Mouse (Mus musculus) stomach, embryonic 15.5 days (tissue): Measurements from ENCODE around the gene Serpinb7. TPM values are rescaled to one million over a fixed set of nuclear protein-coding genes. Genes with fewer than 3 reads are reported as not detected.
A peak's percentile ranks its signal among the peaks of the same experiment; 100 is the strongest.

Source experiments
- ATAC-seq: fragments of 200-750 bp; cut with Nextera tagmentation; 2 replicates; pipeline ENCODE4 v1.8.0; 2017; ENCODE audit warnings: low read depth, moderate number of reproducible peaks, moderate TSS enrichment; ENCODE audit not compliant: insufficient read depth, low FRiP score
- H3K27ac ChIP-seq: fragments of 300-500 bp; sonication (generic); 2 replicates; pipeline ENCODE4 v1.5.1; 2015; ENCODE audit warnings: mild to moderate bottlenecking, inconsistent platforms
- H3K27me3 ChIP-seq: fragments of 300-500 bp; sonication (generic); replicated peaks from 2 replicates; pipeline ENCODE4 v1.6.1; 2015; ENCODE audit warnings: inconsistent platforms
- H3K36me3 ChIP-seq: fragments of 300-500 bp; sonication (generic); 2 replicates; pipeline ENCODE4 v1.6.1; 2015; ENCODE audit warnings: inconsistent platforms
- H3K4me1 ChIP-seq: fragments of 300-500 bp; sonication (generic); 2 replicates; pipeline ENCODE4 v1.6.1; 2015; ENCODE audit warnings: inconsistent platforms
- H3K4me2 ChIP-seq: fragments of 300-500 bp; sonication (generic); 2 replicates; pipeline ENCODE4 v1.6.1; 2015; ENCODE audit warnings: mild to moderate bottlenecking, inconsistent platforms
- H3K4me3 ChIP-seq: fragments of 300-500 bp; sonication (generic); replicated peaks from 2 replicates; pipeline ENCODE4 v1.5.1; 2015; ENCODE audit warnings: inconsistent platforms
- H3K9ac ChIP-seq: fragments of 300-500 bp; sonication (generic); 2 replicates; pipeline ENCODE4 v1.6.1; 2015; ENCODE audit warnings: inconsistent platforms
- H3K9me3 ChIP-seq: fragments of 300-500 bp; sonication (generic); 2 replicates; pipeline ENCODE4 v1.6.1; 2016; ENCODE audit warnings: inconsistent platforms
- WGBS: fragments of 180-500 bp; shearing (Covaris S2); methylation state at CpG from one replicate; pipeline ENCODE4 v1.1.7; 2015; 5-methylcytosine and 5-hydroxymethylcytosine counted together
- polyA plus RNA-seq: library from polyadenylated mRNA; unstranded; fragments of >200 nt; fragmentation: Nextera tagmentation; extraction: Ambion mirVana; gene quantifications from 2 replicates; pipeline ENCODE4 v1.2.1, GENCODE M21; 2015

Gene Serpinb7
- polyA plus RNA-seq, 1 experiment from 2014 or later = 0.13 TPM

- WGBS = 40% methylated on average over 1 of the region's 1 CpGs
- no peaks in the 10 kb centered on the region for H3K36me3 ChIP-seq
- H3K9me3 ChIP-seq = no peaks in the 10 kb centered on the region
- no peak for ATAC-seq
- H3K4me3 ChIP-seq = no peak overlapping the region
- no peaks in the 10 kb centered on the region for H3K27me3 ChIP-seq
- no peak overlapping the region for H3K9ac ChIP-seq
- no peaks in the 10 kb centered on the region for H3K4me1 ChIP-seq
- no peak overlapping the region for H3K4me2 ChIP-seq
- no peak overlapping the region for H3K27ac ChIP-seq
Observed at GRCm38 (mm10) chr1:107397481-107397880, 2.0 kb upstream of the Serpinb7 start.

GRCm38 (mm10) chr1:107402082-107402481 is 2.6 kb downstream of the Serpinb7 start:
- WGBS = 80% methylated on average over 4 of the region's 4 CpGs
- Histone ChIP-seq H3K4me1 (no peaks in the 10 kb centered on the region), H3K27ac (no peak overlapping the region), H3K9me3 (no peaks in the 10 kb centered on the region), H3K27me3 (no peaks in the 10 kb centered on the region), H3K9ac (no peak overlapping the region), H3K36me3 (no peaks in the 10 kb centered on the region), H3K4me3 (no peak overlapping the region), H3K4me2 (no peak overlapping the region)
- ATAC-seq = no peak

DNA sequence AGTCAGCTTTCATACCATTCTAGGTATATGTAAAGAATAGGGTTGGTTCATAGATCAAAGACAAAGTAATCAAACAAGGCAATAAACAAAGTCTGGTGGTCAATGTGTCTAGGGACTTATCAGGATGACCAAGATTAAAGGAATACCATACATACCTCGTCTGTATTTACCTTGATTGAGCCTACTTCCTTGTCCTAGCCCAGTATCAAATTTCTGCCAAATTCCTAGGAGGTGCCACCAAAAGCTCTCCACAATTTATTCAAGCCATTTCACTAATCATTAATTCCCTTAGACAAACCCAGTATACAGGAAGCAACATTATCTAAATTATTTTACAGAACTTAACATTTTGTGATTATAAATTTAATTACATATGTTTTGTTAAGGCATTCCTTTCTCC is 15.2 kb downstream of the Serpinb7 start:
- 9% methylated on average over 1 of the region's 1 CpGs for WGBS
- Histone ChIP-seq H3K36me3 (no peaks in the 10 kb centered on the region), H3K9me3 (no peaks in the 10 kb centered on the region), H3K27me3 (no peaks in the 10 kb centered on the region), H3K4me2 (no peak overlapping the region), H3K27ac (no peak overlapping the region), H3K4me1 (no peaks in the 10 kb centered on the region), H3K4me3 (no peak overlapping the region), H3K9ac (no peak overlapping the region)
- no peak for ATAC-seq

GRCm38 (mm10) chr1:107422487-107422886 is 23.0 kb downstream of the Serpinb7 start:
- Histone ChIP-seq H3K27ac (no peak overlapping the region), H3K4me3 (no peak overlapping the region), H3K4me1 (no peaks in the 10 kb centered on the region), H3K4me2 (no peak overlapping the region), H3K9me3 (no peaks in the 10 kb centered on the region), H3K9ac (no peak overlapping the region), H3K27me3 (no peaks in the 10 kb centered on the region), H3K36me3 (no peaks in the 10 kb centered on the region)
- 70% methylated on average over 4 of the region's 4 CpGs for WGBS
- ATAC-seq = no peak

- Histone ChIP-seq H3K36me3 (no peaks in the 10 kb centered on the region), H3K4me2 (no peak overlapping the region), H3K27ac (no peak overlapping the region), H3K9ac (no peak overlapping the region), H3K27me3 (no peaks in the 10 kb centered on the region), H3K4me3 (no peak overlapping the region), H3K4me1 (no peaks in the 10 kb centered on the region), H3K9me3 (no peaks in the 10 kb centered on the region)
- no peak for ATAC-seq
Observed at GRCm38 (mm10) chr1:107431253-107431652, 31.8 kb downstream of the Serpinb7 start.

DNA sequence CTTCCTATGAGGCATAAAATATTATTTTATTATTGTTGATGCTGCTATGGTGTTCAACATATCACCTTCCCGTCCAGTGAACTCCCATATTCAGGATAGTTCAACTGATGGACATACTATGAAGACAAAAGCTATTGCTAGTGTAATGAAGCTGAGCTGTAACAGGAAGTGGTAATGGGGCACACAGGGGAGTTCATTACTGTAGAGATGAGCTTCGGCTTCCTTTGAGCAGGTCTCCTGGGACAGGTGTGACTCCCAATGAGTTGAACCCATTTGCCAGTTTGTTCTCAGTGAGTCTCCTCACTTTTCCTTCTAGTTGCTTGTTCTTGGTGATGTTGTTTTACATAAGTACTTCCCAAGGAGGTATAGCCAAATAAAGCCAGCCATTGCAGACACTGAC is 36.1 kb downstream of the Serpinb7 start:
- ATAC-seq = no peak
- H3K36me3 ChIP-seq = no peaks in the 10 kb centered on the region
- no peak overlapping the region for H3K4me3 ChIP-seq
- H3K4me1 ChIP-seq = no peaks in the 10 kb centered on the region
- no peak overlapping the region for H3K4me2 ChIP-seq
- no peaks in the 10 kb centered on the region for H3K27me3 ChIP-seq
- H3K27ac ChIP-seq = no peak overlapping the region
- H3K9me3 ChIP-seq = no peaks in the 10 kb centered on the region
- no peak overlapping the region for H3K9ac ChIP-seq
- 82% methylated on average over 2 of the region's 2 CpGs for WGBS

- H3K4me2 ChIP-seq = no peak overlapping the region
- no peak overlapping the region for H3K4me3 ChIP-seq
- H3K9me3 ChIP-seq = no peaks in the 10 kb centered on the region
- no peak for ATAC-seq
- H3K4me1 ChIP-seq = no peaks in the 10 kb centered on the region
- no peaks in the 10 kb centered on the region for H3K27me3 ChIP-seq
- no peak overlapping the region for H3K27ac ChIP-seq
- H3K36me3 ChIP-seq = no peaks in the 10 kb centered on the region
- 78% methylated on average over 3 of the region's 3 CpGs for WGBS
- no peak overlapping the region for H3K9ac ChIP-seq
Observed at GRCm38 (mm10) chr1:107439462-107439861, 40.0 kb downstream of the Serpinb7 start.

- 79% methylated on average over 5 of the region's 5 CpGs for WGBS
- ATAC-seq = no peak
- Histone ChIP-seq H3K4me3 (no peak overlapping the region), H3K36me3 (no peaks in the 10 kb centered on the region), H3K4me2 (no peak overlapping the region), H3K27me3 (no peaks in the 10 kb centered on the region), H3K4me1 (no peaks in the 10 kb centered on the region), H3K9ac (no peak overlapping the region), H3K9me3 (no peaks in the 10 kb centered on the region), H3K27ac (no peak overlapping the region)
Observed at GRCm38 (mm10) chr1:107445352-107445751, 45.9 kb downstream of the Serpinb7 start.

DNA sequence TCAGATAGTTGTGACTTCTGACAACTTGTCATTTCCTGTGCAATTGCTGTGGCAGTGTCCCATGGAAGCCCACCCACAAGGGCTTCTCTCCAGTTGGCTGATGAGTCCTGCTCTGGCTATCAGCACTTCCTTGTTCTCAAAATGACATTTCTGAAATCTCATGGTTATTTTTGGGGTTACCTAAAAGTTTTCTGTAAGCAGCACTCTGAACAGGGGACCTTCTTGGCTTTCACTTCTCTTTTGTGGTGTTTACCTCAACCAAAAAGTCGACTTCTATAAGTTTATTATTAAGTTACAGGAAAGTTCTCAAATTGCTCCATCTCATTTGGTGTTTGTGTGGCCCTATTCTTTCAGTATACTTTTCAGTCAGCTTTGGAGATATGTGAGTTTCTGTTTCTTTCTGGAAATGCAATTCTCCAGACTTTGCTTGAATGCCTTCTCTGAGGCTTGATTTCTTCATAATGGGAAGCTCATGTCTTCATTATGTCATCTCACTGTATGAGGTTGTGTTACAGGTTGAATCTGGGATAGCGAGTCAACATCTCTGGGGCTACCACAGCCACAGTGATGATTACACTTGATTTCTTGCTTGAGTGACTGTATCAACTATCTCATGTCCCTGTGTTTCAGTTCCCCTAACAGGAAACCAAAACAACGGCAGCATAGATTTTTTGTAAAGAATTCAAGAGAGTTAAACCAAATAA is 47.9 kb downstream of the Serpinb7 start:
- Histone ChIP-seq H3K4me2 (no peak overlapping the region), H3K27me3 (no peaks in the 10 kb centered on the region), H3K9me3 (no peaks in the 10 kb centered on the region), H3K9ac (no peak overlapping the region), H3K36me3 (no peaks in the 10 kb centered on the region), H3K27ac (no peak overlapping the region), H3K4me1 (no peaks in the 10 kb centered on the region), H3K4me3 (no peak overlapping the region)
- ATAC-seq = no peak
- 71% methylated on average over 3 of the region's 3 CpGs for WGBS

GRCm38 (mm10) chr1:107479909-107480308 is 80.5 kb downstream of the Serpinb7 start:
- H3K4me2 ChIP-seq = no peak overlapping the region
- ATAC-seq = no peak
- no peaks in the 10 kb centered on the region for H3K9me3 ChIP-seq
- H3K4me3 ChIP-seq = no peak overlapping the region
- no peaks in the 10 kb centered on the region for H3K27me3 ChIP-seq
- no peak overlapping the region for H3K27ac ChIP-seq
- no peaks in the 10 kb centered on the region for H3K4me1 ChIP-seq
- no peak overlapping the region for H3K9ac ChIP-seq
- no peaks in the 10 kb centered on the region for H3K36me3 ChIP-seq

DNA sequence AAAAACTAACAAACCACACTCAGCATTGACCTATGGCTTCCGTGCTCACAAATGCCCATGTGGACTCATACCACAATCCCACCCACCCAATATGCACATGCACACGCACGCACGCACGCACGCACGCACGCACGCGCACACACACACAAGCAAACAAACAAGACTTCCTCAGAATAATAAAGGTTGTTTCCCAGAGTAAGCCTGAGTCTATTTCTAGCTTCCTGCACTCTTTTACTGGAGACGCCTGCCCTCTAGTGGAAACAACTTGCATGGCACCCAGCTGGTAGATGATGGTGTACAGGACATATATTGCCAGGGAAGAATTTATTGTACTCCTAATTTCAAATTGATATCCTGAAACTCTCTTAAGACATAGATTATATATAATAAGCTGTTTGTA is 82.0 kb downstream of the Serpinb7 start:
- Histone ChIP-seq H3K9me3 (no peaks in the 10 kb centered on the region), H3K27me3 (no peaks in the 10 kb centered on the region), H3K27ac (no peak overlapping the region), H3K36me3 (no peaks in the 10 kb centered on the region), H3K4me2 (peak overlapping the region; percentile 10; the same call in 1 of the 2 replicates), H3K4me1 (no peaks in the 10 kb centered on the region), H3K9ac (no peak overlapping the region), H3K4me3 (no peak overlapping the region)
- ATAC-seq = peak; percentile 35; the same call in 1 of the 2 replicates
- 20% methylated on average over 11 of the region's 11 CpGs for WGBS

- WGBS = 67% methylated on average over 8 of the region's 8 CpGs
- Histone ChIP-seq H3K4me1 (no peaks in the 10 kb centered on the region), H3K36me3 (no peaks in the 10 kb centered on the region), H3K9me3 (no peaks in the 10 kb centered on the region), H3K27ac (no peak overlapping the region), H3K4me2 (no peak overlapping the region), H3K4me3 (no peak overlapping the region), H3K9ac (no peak overlapping the region), H3K27me3 (no peaks in the 10 kb centered on the region)
- ATAC-seq = no peak
Observed at GRCm38 (mm10) chr1:107489577-107489976, 90.1 kb downstream of the Serpinb7 start.

DNA sequence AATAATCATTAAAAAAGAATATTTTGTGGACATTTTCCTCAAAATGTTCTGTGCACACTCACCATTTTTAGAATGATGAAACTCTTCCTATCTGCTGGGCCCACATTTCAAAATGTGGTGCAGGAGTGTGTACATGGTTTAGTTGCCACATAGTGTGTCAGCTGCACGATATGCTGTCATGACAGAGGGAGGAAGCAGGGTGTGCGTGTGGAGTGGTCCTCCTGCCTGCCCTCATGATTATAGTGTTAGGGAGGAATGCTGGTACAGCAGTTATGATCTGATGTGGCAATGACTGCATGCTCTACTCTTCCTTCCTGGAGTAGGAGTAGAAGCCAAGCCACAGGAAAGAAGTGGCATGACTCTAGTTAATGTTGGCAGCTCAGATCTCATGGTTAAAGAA is 97.3 kb downstream of the Serpinb7 start:
- ATAC-seq = no peak
- 74% methylated on average over 2 of the region's 2 CpGs for WGBS
- H3K4me2 ChIP-seq = no peak overlapping the region
- H3K27me3 ChIP-seq = no peaks in the 10 kb centered on the region
- no peak overlapping the region for H3K27ac ChIP-seq
- H3K9me3 ChIP-seq = no peaks in the 10 kb centered on the region
- H3K4me1 ChIP-seq = no peaks in the 10 kb centered on the region
- H3K9ac ChIP-seq = no peak overlapping the region
- no peak overlapping the region for H3K4me3 ChIP-seq
- H3K36me3 ChIP-seq = no peaks in the 10 kb centered on the region
